Comparison of ENCODE assay signal across 24 mouse cellular contexts in the genomic region with DNA sequence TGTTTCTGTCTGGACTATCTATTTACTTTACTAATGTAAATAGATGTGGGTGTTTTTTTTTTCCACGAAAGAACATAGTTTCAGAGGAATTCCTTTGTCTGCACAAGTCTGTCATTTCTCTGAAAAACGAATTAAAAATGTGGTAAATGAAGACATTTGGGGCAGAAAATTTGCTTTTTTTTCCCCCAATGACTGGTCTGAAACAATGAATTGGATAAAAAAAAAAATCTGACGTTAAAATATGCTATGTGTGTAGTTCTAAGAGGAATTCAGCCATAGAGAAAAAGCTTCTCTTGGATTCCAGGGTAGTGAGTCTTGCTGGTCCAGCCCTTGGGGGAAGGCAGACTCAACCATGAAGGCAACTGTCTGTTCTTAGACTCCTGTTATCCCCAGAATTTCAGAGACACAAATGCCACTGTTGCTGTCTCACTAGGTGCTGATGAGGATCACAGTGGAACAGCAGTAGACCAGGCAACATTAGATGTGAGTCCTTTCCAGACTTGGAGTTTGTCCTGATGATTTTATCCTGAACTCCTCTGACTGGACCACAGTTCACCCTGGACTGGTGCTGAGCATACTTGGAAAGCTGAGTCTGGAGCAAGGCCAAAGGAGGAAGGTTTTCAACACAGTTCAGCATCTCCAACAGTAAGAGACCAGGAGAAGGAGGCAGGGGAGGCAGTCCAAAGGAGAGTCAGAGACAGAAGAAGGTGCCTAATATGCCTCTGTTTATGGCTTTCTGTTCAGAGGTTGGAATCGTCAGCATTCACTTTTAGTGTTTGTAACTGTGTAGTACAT.
"Had no signal": no experiment of that assay in that cellular context is flagged by ENCODE, and none has a peak within 500 bp of the region (broad histone marks: within the 10 kb centered on the region; RNA-seq: fewer than 3 reads in every experiment).

No protein-coding gene starts in this region.

- H3K4me2 ChIP-seq: heart, embryonic 11.5 days; heart, embryonic 13.5 days; heart, embryonic 15.5 days; hindbrain, embryonic 14.5 days; intestine, embryonic 15.5 days; limb, embryonic 12.5 days; liver, embryonic 11.5 days had no signal

- DNase-seq: gastrocnemius, postnatal 14 days; gastrocnemius, postnatal 36 days; heart, adult 18-20 months; heart, postnatal 14 days; heart, postnatal 36 days; kidney, adult 18-20 months; kidney, adult 8-10 months; kidney, postnatal 10 days; kidney, postnatal 25 days; kidney, postnatal 4 days; liver had no signal

- H3K4me3 ChIP-seq: heart, embryonic 13.5 days; heart, embryonic 15.5 days; intestine, embryonic 15.5 days; layer of hippocampus, adult 2 months; left cerebral cortex, adult 2 months; limb, embryonic 10.5 days; limb, embryonic 12.5 days had no signal

- H3K27me3 ChIP-seq: heart, embryonic 13.5 days; heart, embryonic 15.5 days; intestine, embryonic 15.5 days; limb, embryonic 12.5 days had no signal

- H3K36me3 ChIP-seq: heart, embryonic 13.5 days; heart, embryonic 15.5 days; intestine, embryonic 15.5 days; limb, embryonic 10.5 days; limb, embryonic 12.5 days had no signal

- ATAC-seq: hindbrain, embryonic 16.5 days; inflammation-experienced regulatory T-cells, adult 6 months; intestine, embryonic 15.5 days; intestine, postnatal 0 days had no signal

- H3K27ac ChIP-seq: heart, embryonic 13.5 days; heart, embryonic 15.5 days; hindbrain, embryonic 14.5 days; intestine, embryonic 15.5 days; layer of hippocampus, adult 2 months; left cerebral cortex, adult 2 months; limb, embryonic 10.5 days; limb, embryonic 12.5 days had no signal

- H3K9me3 ChIP-seq: heart, embryonic 13.5 days; heart, embryonic 15.5 days; intestine, embryonic 15.5 days; limb, embryonic 10.5 days; limb, embryonic 12.5 days had no signal

- H3K4me1 ChIP-seq: heart, embryonic 13.5 days; heart, embryonic 15.5 days; intestine, embryonic 15.5 days had no signal

- H3K9ac ChIP-seq: heart, embryonic 13.5 days; heart, embryonic 15.5 days; hindbrain, embryonic 14.5 days; intestine, embryonic 15.5 days; limb, embryonic 12.5 days had no signal
